Mouse (Mus musculus): ENCODE results near the gene Hes2.
A peak's percentile ranks its signal among the peaks of the same experiment; 100 is the strongest.

Hes2 gene

GRCm38 (mm10) chr4:152159285-152159678 is 615 bp downstream of the Hes2 start:
- DNase-seq (ENCODE audit: low spot score in 2 of 2): no peak

GRCm38 (mm10) chr4:152160748-152161147 is 2.1 kb downstream of the Hes2 start:
- no peak for DNase-seq (ENCODE audit: low spot score in 2 of 2)

GRCm38 (mm10) chr4:152161601-152162000 is 2.9 kb downstream of the Hes2 start:
- no peak for DNase-seq (ENCODE audit: low spot score in 2 of 2)

- DNase-seq (ENCODE audit: low spot score in 2 of 2): no peak
Observed at GRCm38 (mm10) chr4:152162748-152163147, 4.1 kb downstream of the Hes2 start.

GRCm38 (mm10) chr4:152165036-152165931 is 6.6 kb downstream of the Hes2 start:
- DNase-seq (ENCODE audit: low spot score in 2 of 2): peak; percentile 67 to 76

GRCm38 (mm10) chr4:152168052-152168451 is 9.4 kb downstream of the Hes2 start:
- DNase-seq (ENCODE audit: low spot score in 2 of 2): no peak

GRCm38 (mm10) chr4:152169103-152169502 is 10.4 kb downstream of the Hes2 start:
- DNase-seq (ENCODE audit: low spot score in 2 of 2): no peak

- no peak for DNase-seq (ENCODE audit: low spot score in 2 of 2)
Observed at GRCm38 (mm10) chr4:152170286-152170685, 11.6 kb downstream of the Hes2 start.

GRCm38 (mm10) chr4:152171543-152171942 is 12.9 kb downstream of the Hes2 start:
- DNase-seq (ENCODE audit: low spot score in 2 of 2): no peak

GRCm38 (mm10) chr4:152173041-152173440 is 14.4 kb downstream of the Hes2 start:
- peak; percentile 71 to 75 for DNase-seq (ENCODE audit: low spot score in 2 of 2)

- no peak for DNase-seq (ENCODE audit: low spot score in 2 of 2)
Observed at GRCm38 (mm10) chr4:152173956-152174355, 15.3 kb downstream of the Hes2 start.

GRCm38 (mm10) chr4:152176638-152177037 is 18.0 kb downstream of the Hes2 start:
- no peak for DNase-seq (ENCODE audit: low spot score in 2 of 2)

- no peak for DNase-seq (ENCODE audit: low spot score in 2 of 2)
Observed at GRCm38 (mm10) chr4:152177174-152177536, 18.5 kb downstream of the Hes2 start.

GRCm38 (mm10) chr4:152177537-152178343 is 19.1 kb downstream of the Hes2 start, which contains the start of gene Acot7:
TSS of gene Acot7 (plus strand) at chr4:152178134.
- peak; percentile 87 to 88 for DNase-seq (ENCODE audit: low spot score in 2 of 2)

- DNase-seq (ENCODE audit: low spot score in 2 of 2): no peak
Observed at GRCm38 (mm10) chr4:152178344-152178864, 19.7 kb downstream of the Hes2 start.

GRCm38 (mm10) chr4:152178916-152179705 is 20.4 kb downstream of the Hes2 start:
- DNase-seq (ENCODE audit: low spot score in 2 of 2): no peak

GRCm38 (mm10) chr4:152179946-152180660 is 21.4 kb downstream of the Hes2 start:
- no peak for DNase-seq (ENCODE audit: low spot score in 2 of 2)

GRCm38 (mm10) chr4:152182205-152182604 is 23.5 kb downstream of the Hes2 start:
- no peak for DNase-seq (ENCODE audit: low spot score in 2 of 2)

- no peak for DNase-seq (ENCODE audit: low spot score in 2 of 2)
Observed at GRCm38 (mm10) chr4:152184353-152185035, 25.8 kb downstream of the Hes2 start.

GRCm38 (mm10) chr4:152185137-152185509 is 26.5 kb downstream of the Hes2 start:
- DNase-seq (ENCODE audit: low spot score in 2 of 2): no peak
